Mouse (Mus musculus) liver, embryonic 14.5 days (tissue): Measurements from ENCODE around the gene Sdhb. TPM values are rescaled to one million over a fixed set of nuclear protein-coding genes. Genes with fewer than 3 reads are reported as not detected.
A peak's percentile ranks its signal among the peaks of the same experiment; 100 is the strongest.

ENCODE experiments used
- ATAC-seq: fragments of 200-750 bp; cut with Nextera tagmentation; 2 replicates; pipeline ENCODE4 v1.8.0; 2017; ENCODE audit warnings: moderate number of reproducible peaks, mild to moderate bottlenecking, moderate library complexity; ENCODE audit not compliant: insufficient read depth
- DNase-seq, 3 experiments: peaks; one replicate each; pipeline ENCODE4 v3.0.0-alpha.2; 2012 to 2013; ENCODE audit warnings: low read depth in 3 of 3, low spot score in 3 of 3
- H3K27ac ChIP-seq: fragments of 300-500 bp; sonication (generic); 2 replicates; pipeline ENCODE4 v1.5.1; 2014; ENCODE audit warnings: moderate library complexity, mild to moderate bottlenecking, control low read depth, inconsistent platforms
- H3K27me3 ChIP-seq: fragments of 300-500 bp; sonication (generic); 2 replicates; pipeline ENCODE4 v1.6.1; 2014; ENCODE audit warnings: mild to moderate bottlenecking, low read length, moderate library complexity; ENCODE audit not compliant: control insufficient read depth, insufficient read depth
- H3K36me3 ChIP-seq: fragments of 300-500 bp; sonication (generic); replicated peaks from 2 replicates; pipeline ENCODE4 v1.6.1; 2014; ENCODE audit warnings: low read depth; ENCODE audit not compliant: control insufficient read depth, insufficient read depth
- H3K4me1 ChIP-seq, 2 experiments: fragments of 200-500 bp in 1 of 2; fragments of 300-500 bp in 1 of 2; sonication (generic) in 1 of 2; replicated peaks; 2 replicates each; pipeline ENCODE4 v1.6.1; 2012 to 2014; ENCODE audit warnings: antibody characterized with exemption in 1 of 2, inconsistent platforms in 1 of 2, low read length in 1 of 2; ENCODE audit not compliant: control insufficient read depth in 2 of 2, insufficient read depth in 2 of 2
- H3K4me2 ChIP-seq: fragments of 300-500 bp; sonication (generic); 2 replicates; pipeline ENCODE4 v1.6.1; 2014; ENCODE audit warnings: low read depth, mild to moderate bottlenecking, control low read depth, moderate library complexity
- H3K4me3 ChIP-seq, 2 experiments: fragments of 200-500 bp in 1 of 2; fragments of 300-500 bp in 1 of 2; sonication (generic) in 1 of 2; 2 replicates each; pipeline ENCODE4 v1.5.1; 2012 to 2014; ENCODE audit warnings: low read depth in 2 of 2, low read length in 2 of 2, mild to moderate bottlenecking in 2 of 2, control low read depth in 1 of 2, inconsistent platforms in 1 of 2, moderate library complexity in 1 of 2; ENCODE audit not compliant: insufficient read depth in 1 of 2
- H3K9ac ChIP-seq: fragments of 300-500 bp; sonication (generic); replicated peaks from 2 replicates; pipeline ENCODE4 v1.6.1; 2014; ENCODE audit warnings: mild to moderate bottlenecking, control low read depth, moderate library complexity
- H3K9me3 ChIP-seq: fragments of 300-500 bp; sonication (generic); 2 replicates; pipeline ENCODE4 v1.6.1; 2016; ENCODE audit warnings: low read length, mixed read lengths; ENCODE audit not compliant: control insufficient read depth
- CTCF ChIP-seq: IDR thresholded peaks from 2 replicates; pipeline ENCODE4 v1.5.1; 2016; ENCODE audit warnings: antibody characterized with exemption, low read depth, control low read depth
- EP300 ChIP-seq: IDR thresholded peaks from 2 replicates; pipeline ENCODE4 v1.6.1; 2016; ENCODE audit warnings: antibody characterized with exemption, low read depth
- WGBS: fragments of 180-500 bp; shearing (Covaris S2); extraction: QIAGEN DNeasy Blood & Tissue Kit; methylation state at CpG from one replicate; pipeline ENCODE4 v1.1.7; 2014; ENCODE audit not compliant: insufficient replicate concordance; 5-methylcytosine and 5-hydroxymethylcytosine counted together
- polyA plus RNA-seq, 2 experiments: library from polyadenylated mRNA; depleted of rRNA in 1 of 2; stranded (reverse) in 1 of 2; unstranded in 1 of 2; fragments of >200 nt; fragmentation: Nextera tagmentation in 1 of 2; extraction: Ambion mirVana in 1 of 2; gene quantifications; 2 replicates each; pipeline versions ENCODE4 v1.2.1 to v1.2.3; 2012 to 2014

The Sdhb gene
- polyA plus RNA-seq (2012; rRNA removed) = 68.1 and 86.1 TPM in 2 replicates
- polyA plus RNA-seq (2014; fragmentation: Nextera tagmentation; extraction: Ambion mirVana) = 201 and 211 TPM in 2 replicates

GRCm38 (mm10) chr4:140960781-140961466 lies at the start of gene Sdhb:
Sdhb (plus strand) TSS chr4:140961203.
- H3K9me3 ChIP-seq = no peaks in the 10 kb centered on the region
- H3K27ac ChIP-seq = peak within 1 kb of the TSS; percentile 5
- TF ChIP-seq EP300 (no peak), CTCF (no peak)
- H3K4me3 ChIP-seq = peak within 1 kb of the TSS; percentile 84 to 92
- H3K36me3 ChIP-seq = no peaks in the 10 kb centered on the region
- peaks cover 16 to 19% of the 10 kb centered on the region in 2 experiments for H3K4me1 ChIP-seq
- peak within 1 kb of the TSS; percentile 79 for H3K9ac ChIP-seq
- peak; percentile 97 for ATAC-seq
- H3K27me3 ChIP-seq = no peaks in the 10 kb centered on the region; the same call in 1 of the 2 replicates
- H3K4me2 ChIP-seq = peak within 1 kb of the TSS; percentile 70
- WGBS = 4% methylated on average over 37 of the region's 37 CpGs
- peak; percentile 93 to 94 (median 93) for DNase-seq

DNA sequence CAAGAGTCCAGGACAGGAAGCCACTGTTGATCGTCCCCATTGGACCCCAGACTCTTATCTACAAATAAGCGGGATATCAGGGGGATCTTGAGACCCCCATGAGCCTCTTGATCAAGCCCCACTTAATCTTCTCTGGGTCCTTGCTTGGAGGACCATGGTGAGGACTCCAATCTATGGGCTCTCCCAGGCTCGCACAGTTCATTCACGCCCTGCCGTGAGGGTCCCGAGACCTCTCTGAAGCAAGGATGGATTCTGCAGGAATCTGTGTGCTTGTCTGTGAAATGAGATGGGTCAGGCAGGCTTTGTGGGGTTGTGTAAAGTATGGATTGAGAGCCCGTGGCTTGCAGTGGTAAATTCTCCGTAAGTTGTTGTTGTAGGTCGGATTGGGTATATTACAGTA lies 49.6 kb upstream of the Sdhb start:
- DNase-seq (no peak), ATAC-seq (no peak)
- H3K4me3 ChIP-seq = no peak overlapping the region
- no peak overlapping the region for H3K9ac ChIP-seq
- peaks cover 0 to 4% of the 10 kb centered on the region in 2 experiments; a peak in 1 of 4 replicates for H3K4me1 ChIP-seq
- no peaks in the 10 kb centered on the region for H3K9me3 ChIP-seq
- WGBS = 65% methylated on average over 9 of the region's 9 CpGs
- TF ChIP-seq EP300 = no peak
- TF ChIP-seq CTCF = no peak
- no peaks in the 10 kb centered on the region for H3K36me3 ChIP-seq
- H3K27ac ChIP-seq = no peak overlapping the region
- H3K27me3 ChIP-seq = no peaks in the 10 kb centered on the region
- H3K4me2 ChIP-seq = no peak overlapping the region

- H3K9me3 ChIP-seq = no peaks in the 10 kb centered on the region
- no peak overlapping the region for H3K27ac ChIP-seq
- ATAC-seq (no peak), DNase-seq (no peak)
- no peaks in the 10 kb centered on the region for H3K36me3 ChIP-seq
- H3K4me2 ChIP-seq = no peak overlapping the region
- H3K4me3 ChIP-seq = no peak overlapping the region
- H3K27me3 ChIP-seq = no peaks in the 10 kb centered on the region
- H3K4me1 ChIP-seq = peaks cover 0 to 4% of the 10 kb centered on the region in 2 experiments; a peak in 1 of 4 replicates
- no peak for TF ChIP-seq CTCF
- TF ChIP-seq EP300 = no peak
- 66% methylated on average over 10 of the region's 10 CpGs for WGBS
- H3K9ac ChIP-seq = no peak overlapping the region
Observed at GRCm38 (mm10) chr4:140912271-140912833, 48.7 kb upstream of the Sdhb start.

GRCm38 (mm10) chr4:140913565-140913964 lies 47.4 kb upstream of the Sdhb start:
- ATAC-seq (no peak), DNase-seq (no peak)
- no peak overlapping the region for H3K27ac ChIP-seq
- H3K4me3 ChIP-seq = no peak overlapping the region
- 69% methylated on average over 9 of the region's 9 CpGs for whole genome bisulfite sequencing
- TF ChIP-seq CTCF (no peak), EP300 (no peak)
- H3K4me1 ChIP-seq = peaks cover 0 to 4% of the 10 kb centered on the region in 2 experiments; a peak in 1 of 4 replicates
- no peaks in the 10 kb centered on the region for H3K27me3 ChIP-seq
- no peaks in the 10 kb centered on the region for H3K9me3 ChIP-seq
- H3K4me2 ChIP-seq = no peak overlapping the region
- H3K9ac ChIP-seq = no peak overlapping the region
- no peaks in the 10 kb centered on the region for H3K36me3 ChIP-seq

GRCm38 (mm10) chr4:140914731-140915131 lies 46.3 kb upstream of the Sdhb start:
- 70% methylated on average over 6 of the region's 6 CpGs for WGBS
- H3K4me2 ChIP-seq = no peak overlapping the region
- DNase-seq = no peak
- no peaks in the 10 kb centered on the region for H3K36me3 ChIP-seq
- no peaks in the 10 kb centered on the region for H3K4me1 ChIP-seq
- ATAC-seq = no peak
- TF ChIP-seq EP300 (no peak), CTCF (no peak)
- no peak overlapping the region for H3K9ac ChIP-seq
- H3K27ac ChIP-seq = no peak overlapping the region
- no peak overlapping the region for H3K4me3 ChIP-seq
- no peaks in the 10 kb centered on the region for H3K9me3 ChIP-seq
- H3K27me3 ChIP-seq = no peaks in the 10 kb centered on the region
